Mouse (Mus musculus) thymus, adult 18-20 months (tissue): Measurements from ENCODE around the gene Olfr661.

Source experiments
- DNase-seq, 2 experiments: peaks; one replicate each; pipeline ENCODE4 v3.0.0; 2022; ENCODE audit warnings: mixed read lengths in 2 of 2

Olfr661 gene

DNA sequence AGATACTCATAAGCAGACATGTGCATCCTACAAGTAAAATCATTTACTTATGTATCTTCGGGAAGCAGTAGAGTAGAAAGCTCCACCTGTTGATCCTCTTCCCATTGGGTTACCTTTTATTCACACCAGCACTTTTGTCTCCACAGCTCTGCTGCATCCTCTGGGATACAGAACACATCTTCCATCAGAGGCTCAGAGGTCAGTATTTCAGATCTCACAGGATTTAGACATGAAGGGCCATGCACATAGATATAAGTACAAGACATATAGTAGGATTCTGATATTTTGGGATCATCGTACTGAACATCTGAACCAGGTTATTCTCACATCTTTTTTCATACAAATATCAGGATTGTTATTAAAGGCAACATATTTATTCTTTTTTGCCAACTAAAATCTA is at the start of gene Olfr661:
Gene Olfr661 (plus strand): TSS at position 301 of the 400 bp plus-strand sequence.
- DNase-seq, result no peak

DNA sequence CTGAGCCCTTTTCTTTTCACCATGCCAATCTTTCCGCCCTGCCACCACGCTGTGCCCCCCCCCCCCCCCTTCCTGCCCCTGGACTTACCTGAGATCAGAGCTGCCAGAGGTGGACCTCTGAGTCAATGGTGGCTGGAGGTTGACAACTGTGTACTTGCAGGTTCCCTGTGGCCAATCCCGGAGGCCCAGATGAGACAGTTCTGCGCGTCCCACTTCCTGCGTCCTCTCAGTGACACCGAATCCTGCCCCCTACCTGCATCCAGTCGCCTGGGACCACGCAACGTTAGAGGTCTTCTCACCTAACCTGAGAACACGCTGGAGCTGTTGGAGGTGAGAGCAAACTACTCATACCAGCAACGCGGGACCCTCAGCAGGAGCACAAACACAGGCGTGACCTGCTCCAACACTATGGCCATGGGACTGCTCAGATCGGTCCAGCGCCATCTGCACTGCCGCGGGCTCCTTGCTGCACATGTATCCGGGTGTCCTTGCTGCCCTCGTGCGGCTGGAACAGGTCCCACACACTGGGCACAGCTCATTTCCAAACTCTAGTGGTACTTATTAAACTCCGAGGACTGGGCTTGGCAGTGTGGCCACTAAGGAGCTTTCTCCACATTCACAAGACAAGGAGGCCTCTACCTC is 39.3 kb upstream of the Olfr661 start, which contains the start of gene Olfr658:
Gene Olfr658 (minus strand): TSS at position 465 of the 642 bp plus-strand sequence.
- no peak for DNase-seq

GRCm38 (mm10) chr7:104666453-104666852 is 19.8 kb upstream of the Olfr661 start, which contains the start of gene Olfr659:
Olfr659 (plus strand) TSS chr7:104666753.
- no peak for DNase-seq
